Mouse (Mus musculus) kidney, postnatal 25 days (tissue): ENCODE data around the gene Teddm1b.

Experiments used
- DNase-seq, 2 experiments: peaks; one replicate each; pipeline ENCODE4 v3.0.0; 2021; ENCODE audit warnings: mixed read lengths in 2 of 2

Teddm1b gene

GRCm38 (mm10) chr1:153903006-153903405 is 28.9 kb downstream of the Teddm1b start:
- peak in 1 of 2 experiments; percentile 10 for DNase-seq

DNA sequence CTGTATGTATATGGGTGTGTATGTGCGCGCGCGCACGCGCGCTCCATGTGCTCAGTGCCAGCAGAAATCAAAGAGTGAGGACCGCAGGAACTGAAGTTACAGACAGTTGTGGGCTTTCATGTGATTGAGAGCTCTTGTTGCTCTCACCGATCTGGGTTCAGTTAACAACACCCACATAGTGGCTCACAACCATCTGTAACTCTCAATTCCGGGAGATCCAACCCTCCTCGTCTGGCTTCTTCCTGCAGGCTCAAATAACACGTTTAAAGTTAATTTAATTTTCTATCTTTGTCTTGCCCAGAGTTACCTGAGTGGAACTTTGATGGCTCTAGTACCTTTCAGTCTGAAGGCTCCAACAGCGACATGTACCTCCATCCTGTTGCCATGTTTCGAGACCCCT is 30.1 kb downstream of the Teddm1b start:
- no peak for DNase-seq

DNA sequence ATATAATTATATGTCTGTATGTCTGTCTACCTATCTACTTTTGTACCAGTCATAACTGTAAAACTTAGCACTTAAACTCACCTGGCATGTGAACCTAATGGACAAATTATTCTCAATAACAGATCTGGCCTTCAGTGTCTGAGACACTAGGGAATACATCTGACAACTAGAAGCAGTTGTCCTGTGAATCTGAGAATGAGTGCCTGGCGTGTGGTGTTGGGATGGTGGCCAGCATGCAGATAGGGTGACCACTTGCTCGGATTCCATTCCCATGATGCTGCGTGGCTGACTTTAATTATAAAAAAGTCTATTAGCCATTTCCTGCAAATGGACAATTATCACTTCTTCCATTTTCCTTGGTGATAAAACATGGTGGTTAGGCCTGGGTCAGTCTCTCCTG is 31.7 kb downstream of the Teddm1b start:
- no peak for DNase-seq

- no peak for DNase-seq
These were observed 34.1 kb downstream of the Teddm1b start for GRCm38 (mm10) chr1:153908208-153908607.

DNA sequence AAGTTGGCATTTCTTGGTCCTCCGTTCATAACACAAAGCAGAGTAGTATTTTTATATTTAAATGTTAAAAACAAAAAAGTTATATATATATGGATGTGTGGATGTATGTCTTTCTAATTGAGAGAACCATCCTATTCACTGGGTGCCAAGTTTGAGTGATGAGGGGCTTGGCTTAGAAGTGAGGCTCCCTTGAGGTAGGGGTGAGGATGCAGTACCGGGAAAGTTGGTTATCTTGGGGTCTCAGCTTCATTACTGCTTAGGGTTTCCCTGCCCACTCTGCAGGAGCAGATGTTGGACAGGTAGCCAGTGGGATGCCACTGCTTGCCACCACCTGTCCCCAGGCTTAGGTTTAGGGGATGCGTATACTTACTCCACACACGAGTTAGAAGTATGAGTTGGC is 34.6 kb downstream of the Teddm1b start:
- DNase-seq: no peak

GRCm38 (mm10) chr1:153909213-153909962 is 35.2 kb downstream of the Teddm1b start:
- peak; percentile 34 to 56 for DNase-seq

DNA sequence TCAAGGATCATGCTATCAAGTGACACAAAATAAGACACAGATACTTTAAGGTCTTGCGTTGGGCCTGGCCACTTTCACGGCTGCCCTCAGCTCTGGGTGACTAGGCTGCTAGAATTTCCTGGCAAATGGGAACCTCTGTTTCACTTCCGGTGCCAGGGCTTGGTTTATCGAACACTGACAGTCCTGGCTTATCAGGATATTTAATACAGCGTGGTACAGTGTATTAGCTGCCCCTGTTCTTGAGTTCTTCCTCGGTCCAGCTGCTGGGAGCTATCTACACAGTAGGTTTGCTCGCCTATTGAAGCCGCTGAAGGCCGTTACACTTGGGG is 35.8 kb downstream of the Teddm1b start:
- DNase-seq: peak in 1 of 2 experiments; percentile 7

GRCm38 (mm10) chr1:153910423-153910822 is 36.3 kb downstream of the Teddm1b start:
- DNase-seq: peak in 1 of 2 experiments; percentile 9

DNA sequence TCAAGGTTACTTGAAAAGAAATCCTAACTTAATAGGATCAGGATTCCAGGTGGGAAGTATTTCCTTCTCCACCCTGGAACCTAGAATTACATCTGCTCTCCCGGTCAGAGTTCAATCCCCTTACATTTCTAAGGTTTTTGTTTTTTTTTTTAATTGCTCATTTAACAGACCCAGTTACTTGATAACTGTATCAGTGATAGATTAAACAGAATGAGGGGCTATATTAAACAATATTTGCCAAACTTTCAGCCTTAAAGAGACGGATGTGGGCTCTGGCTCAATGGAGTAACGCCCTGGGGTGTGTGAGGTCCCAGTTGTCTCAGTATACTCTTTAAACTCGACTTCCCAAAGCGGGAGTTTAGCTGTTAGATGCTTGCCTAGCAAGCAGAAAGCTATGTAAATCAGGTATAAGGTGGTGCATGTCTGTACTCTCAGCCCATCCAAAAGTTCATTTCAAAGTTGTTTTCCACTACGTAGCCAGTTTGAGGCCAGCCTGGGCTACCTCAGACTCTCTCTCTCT is 37.2 kb downstream of the Teddm1b start:
- DNase-seq: peak in 1 of 2 experiments; percentile 10

DNA sequence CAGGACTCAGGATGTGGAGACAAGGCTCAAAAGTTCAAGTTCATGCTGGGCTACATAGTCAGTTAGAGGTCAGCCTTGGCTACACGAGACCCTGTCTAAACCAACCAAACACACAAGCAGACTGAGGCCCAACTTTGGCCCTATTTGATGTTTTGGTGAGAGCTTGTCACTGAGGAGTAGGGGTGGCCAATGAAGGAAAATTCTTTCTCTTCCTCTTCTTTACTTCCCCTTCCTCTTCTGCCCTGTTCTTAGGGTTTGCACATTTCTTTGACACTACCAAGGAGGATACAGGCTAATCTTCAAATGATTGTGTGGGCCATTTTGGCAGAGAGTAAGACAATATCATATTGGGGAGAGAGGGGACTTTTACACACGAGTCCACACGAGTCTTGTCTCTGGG is 39.7 kb downstream of the Teddm1b start:
- DNase-seq: no peak

DNA sequence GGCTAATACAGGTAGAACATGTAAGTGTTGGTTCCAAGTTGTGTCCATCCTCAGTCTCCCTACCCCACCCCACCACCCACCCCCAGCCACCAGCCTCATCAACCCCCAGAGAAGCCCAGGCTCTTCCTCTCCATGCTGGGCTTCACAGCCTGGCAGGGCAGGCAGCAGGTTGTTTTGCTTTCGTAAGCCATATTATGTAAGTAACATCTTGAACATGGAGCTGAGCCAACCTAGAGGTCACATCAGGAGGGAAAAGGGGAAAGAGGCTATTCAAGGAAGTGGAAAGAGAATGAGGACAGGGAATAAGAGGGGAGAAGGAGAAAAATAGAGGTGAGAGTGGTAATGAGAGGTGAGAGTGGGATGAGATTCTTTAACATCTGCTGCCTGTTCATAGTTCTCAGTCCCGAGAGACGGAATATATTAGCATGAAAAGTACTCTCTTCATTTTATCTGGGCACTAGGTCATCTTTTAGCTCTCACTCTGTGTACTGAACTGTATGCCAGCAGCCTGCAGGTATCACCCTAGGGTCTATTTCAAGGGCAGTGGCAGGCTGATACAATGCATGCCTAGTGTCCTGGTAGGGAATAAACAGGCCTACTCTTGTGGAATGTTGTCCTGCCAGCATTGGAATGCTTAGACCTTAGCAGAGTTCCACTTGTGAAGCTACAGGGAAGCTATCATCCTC is 44.5 kb downstream of the Teddm1b start:
- peak; percentile 48 to 76 for DNase-seq

DNA sequence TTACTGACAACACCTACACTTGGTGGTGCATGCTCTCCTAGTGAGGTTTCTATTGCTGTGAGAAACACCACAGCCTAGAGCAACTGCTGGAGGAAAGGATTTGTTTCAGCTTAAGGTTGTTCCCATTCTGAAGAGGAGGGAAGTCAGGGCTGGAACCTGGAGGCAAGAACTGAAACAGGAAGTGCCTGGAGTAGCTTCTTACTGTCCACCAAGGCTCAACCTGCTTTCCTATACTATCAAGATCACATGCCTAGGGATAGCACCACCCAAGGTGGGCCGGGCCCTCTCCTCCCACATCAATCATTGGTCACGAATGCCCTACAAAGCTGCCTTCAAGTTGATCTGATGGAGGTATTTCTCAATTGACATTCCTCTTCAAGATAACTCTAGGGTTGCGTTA is 47.5 kb downstream of the Teddm1b start:
- no peak for DNase-seq

GRCm38 (mm10) chr1:153922571-153923021 is 48.5 kb downstream of the Teddm1b start:
- DNase-seq: no peak

- DNase-seq: no peak
These were observed 50.5 kb downstream of the Teddm1b start for GRCm38 (mm10) chr1:153924395-153925385.
